Mouse (Mus musculus): ENCODE results near the gene Pmepa1.

- no peak for TF ChIP-seq CTCF (IDR thresholded peaks at IDR 0.05; ENCODE audit: low read depth)
- TF ChIP-seq EP300 (optimal IDR thresholded peaks at IDR 0.05): no peak
Measured at GRCm38 (mm10) chr2:173209091-173209815, 67.1 kb downstream of the Pmepa1 start.

Measured in stomach, postnatal 0 days (tissue).